Mouse (Mus musculus) brain, embryonic 18.5 days (tissue): ENCODE data around the gene Creg1.

Experiments
- DNase-seq: peaks from one replicate; pipeline ENCODE4 v3.0.0-alpha.2; 2012; ENCODE audit warnings: low read depth, low spot score

Gene Creg1

DNA sequence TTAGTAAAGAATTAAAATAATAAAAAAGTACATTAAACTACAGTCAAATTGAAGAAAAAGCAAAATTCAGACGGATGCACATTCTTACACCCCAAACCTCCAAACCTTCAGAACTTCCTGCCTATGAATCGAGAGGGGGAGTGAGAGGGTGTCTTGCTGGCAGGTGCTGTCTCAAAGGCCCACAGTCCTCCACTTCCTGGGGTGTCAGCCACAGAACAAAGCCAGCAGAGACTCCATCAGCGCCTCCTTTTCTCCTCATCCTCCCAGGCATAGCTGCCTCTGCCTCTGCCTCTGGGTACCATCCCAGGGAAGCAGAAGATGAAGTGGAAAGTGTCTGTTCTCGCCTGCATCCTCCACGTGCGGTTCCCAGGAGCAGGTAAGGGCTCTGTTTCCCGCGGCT lies 25.0 kb downstream of the Creg1 start, which contains the start of gene Cd247:
Cd247 (plus strand) TSS at position 171 of the 400 bp plus-strand sequence.
- DNase-seq = no peak

DNA sequence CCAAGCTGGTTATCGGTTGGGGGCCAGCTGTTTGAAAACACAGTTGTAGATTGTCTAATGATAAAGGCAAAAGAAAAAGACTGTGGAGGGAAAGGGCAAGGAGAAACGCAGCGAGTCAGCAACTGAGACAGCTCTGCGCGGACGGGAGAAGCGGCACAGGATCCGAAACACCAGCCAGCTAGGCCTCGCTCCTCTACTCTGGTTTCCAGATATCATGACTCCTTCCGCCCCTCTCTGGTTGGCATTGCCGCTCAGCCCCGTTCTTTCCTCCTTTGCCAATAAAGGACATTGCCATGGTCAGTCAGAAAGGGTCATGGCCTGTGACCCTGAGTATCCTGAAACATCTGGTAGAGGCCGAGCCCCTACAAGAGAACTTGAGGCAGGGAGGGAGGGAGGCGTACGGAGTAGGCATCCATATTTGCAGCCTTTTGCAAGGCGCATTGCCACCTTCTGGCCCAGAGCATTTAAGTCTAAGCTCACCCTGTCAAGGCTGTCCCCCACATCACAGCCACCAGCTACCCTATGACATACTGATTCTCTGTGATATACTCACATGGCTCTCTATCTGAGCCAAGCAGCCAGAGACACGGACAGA lies 25.6 kb downstream of the Creg1 start:
- DNase-seq = no peak

DNA sequence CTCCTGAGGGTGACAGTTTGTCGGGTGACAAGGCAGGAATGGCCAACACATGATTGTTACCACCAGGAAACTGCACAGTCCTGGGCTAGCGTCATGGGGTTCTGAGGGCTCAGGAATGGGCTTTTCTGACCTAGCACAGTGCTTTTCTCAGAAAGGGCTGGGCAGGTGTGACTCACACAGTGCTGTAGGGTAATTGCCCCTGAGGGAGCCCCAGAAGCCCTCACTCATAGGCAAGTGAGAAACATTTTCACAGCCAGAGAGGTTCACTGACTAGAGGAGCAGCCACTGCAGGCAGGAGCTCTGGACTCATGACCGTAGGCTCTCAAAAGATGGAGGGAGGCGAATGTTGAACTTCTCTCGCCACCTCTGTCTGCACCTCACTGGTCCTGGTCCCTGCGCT lies 26.4 kb downstream of the Creg1 start:
- no peak for DNase-seq

- no peak for DNase-seq
Measured at GRCm38 (mm10) chr1:165790461-165791210, 27.1 kb downstream of the Creg1 start.

DNA sequence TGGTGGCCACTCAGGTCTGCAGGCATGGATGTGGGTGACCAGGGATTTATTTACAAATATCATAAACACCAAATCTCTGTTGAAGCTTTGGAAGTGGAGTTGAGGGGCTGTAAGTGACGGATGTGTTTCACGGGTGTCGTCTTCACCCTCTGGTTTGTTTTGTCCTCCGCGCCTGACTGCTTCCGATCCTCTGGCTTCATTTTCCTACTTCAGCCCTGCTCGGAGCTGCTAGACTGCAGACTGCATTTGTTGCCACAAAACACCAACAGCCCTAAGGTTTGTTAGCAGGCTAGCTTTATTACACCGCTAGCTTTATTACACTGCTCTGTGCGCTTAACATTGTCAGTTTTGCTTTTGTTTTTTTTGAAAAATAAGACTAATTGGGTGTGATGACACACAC lies 27.9 kb downstream of the Creg1 start:
- DNase-seq = no peak

DNA sequence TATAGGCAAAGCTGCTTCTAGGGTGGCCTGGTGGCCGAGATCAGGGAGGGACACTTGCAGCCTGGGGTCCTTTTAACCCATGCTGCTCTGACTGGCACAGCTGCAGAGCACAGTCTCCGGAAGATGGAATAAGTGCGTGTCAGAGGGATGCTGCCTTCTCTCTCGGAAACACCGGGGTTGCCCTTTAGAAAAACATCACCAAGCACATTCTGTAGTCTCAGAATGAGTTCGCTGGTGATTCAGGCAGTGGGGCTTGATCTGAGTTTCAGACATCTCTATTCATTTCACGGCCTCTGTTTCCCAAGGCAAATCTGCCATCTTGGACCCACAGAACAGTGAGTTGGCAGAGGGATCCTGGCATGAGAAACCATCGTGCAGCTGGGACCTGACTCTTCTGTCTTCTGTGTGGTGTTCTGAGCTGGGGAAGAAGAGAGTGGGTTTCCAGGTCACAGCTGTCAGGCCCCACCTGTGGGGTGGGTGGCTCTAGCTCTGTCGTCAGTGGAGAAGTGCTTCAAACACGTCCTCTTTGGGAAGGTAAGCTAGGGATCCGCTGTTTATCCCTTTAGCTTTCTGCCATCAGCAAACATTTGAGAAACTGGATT lies 38.3 kb downstream of the Creg1 start:
- no peak for DNase-seq

- no peak for DNase-seq
Measured at GRCm38 (mm10) chr1:165803107-165803506, 39.6 kb downstream of the Creg1 start.

DNA sequence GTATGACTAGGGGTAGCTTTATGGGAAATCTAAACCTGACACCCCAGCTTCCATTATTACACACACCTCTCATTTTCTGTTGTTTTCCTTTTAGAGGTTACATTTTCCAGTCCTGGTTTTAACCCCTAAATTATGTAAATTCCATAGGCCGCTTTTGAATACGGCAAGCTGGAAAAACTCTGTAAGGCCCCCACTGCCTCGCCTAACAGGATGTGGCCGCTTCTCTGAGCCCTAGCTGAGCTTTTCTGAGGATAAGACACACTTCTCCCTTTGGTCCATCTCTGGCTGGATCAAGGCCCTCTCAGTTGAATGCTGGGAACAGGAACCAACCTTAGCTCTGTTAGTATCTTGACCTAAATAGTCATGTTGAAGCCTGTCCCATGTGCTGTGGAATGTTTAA lies 40.6 kb downstream of the Creg1 start:
- DNase-seq = no peak

DNA sequence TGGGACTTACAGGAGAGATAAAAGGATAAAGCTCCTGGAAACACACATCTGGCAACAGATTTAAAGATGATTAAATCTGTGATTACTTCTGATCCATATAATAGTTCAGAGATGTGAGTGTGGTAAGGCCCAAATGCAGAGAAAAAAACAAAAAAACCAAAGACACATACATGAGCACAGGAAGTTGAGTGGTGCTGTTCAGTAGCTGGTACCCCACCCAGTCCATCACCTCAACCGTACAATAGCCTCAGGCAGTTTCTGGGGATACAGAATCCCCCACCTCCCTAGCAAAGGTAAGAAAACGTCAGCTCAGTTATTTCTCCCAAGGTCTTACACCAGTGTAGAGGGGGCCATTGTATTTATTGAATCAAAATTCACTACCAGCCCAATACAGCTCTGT lies 47.1 kb downstream of the Creg1 start:
- no peak for DNase-seq

DNA sequence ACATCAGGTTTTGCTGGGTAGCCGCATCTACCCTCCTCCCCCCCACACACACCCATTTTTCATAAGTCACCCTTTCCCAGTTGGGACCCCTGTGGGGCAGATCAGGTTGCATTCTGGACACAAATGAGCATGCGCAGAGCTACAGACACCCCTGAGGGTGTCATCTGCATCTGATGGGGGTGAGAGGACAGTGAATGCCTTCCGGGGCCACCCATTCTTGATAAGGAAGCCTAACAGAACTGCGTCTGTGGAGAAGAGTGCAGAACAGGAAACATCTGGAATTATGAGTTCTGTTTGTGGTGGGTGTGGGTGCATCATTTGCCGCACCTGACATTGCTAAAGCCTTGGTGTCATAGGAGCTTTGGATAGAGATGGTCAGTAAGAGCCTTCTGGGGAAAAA lies 47.6 kb downstream of the Creg1 start:
- DNase-seq = no peak

DNA sequence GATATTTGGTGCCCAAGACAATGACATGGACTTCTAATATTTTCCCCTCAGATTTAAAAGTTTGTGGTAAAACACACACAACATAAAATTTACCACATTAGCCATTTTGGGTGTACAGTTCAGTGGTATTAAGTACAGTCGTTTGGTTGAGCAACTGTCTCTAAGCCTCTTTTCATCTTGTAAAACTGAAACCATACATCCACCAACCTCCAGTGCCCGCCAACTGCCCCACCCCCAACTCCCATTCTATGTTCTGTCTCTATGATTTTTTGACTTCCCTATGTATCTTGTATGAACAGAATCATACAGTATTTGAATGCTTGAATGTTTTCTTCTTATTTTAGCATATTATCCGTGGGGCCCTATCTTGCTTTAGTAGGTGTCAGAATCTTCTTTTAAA lies 49.2 kb downstream of the Creg1 start:
- no peak for DNase-seq

DNA sequence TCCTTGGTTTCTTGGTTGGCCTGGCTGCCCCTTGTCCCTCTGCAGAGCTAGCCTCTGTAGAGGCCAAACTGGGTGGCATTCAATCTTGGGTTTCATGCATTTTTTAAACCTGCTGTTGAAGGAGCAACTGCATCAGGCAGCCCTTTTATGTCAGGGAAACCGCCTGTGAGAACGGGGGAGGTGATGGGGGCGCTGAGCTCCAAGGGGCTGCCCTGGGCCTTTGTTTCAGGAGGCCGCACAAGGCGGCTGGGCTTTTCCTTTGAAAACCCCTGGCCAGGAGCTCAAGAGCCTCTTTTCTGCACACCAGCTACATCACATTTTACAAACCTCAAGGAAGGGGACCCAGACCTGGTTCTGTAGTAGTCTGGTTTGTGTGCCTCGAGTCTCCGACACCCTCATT lies 50.6 kb downstream of the Creg1 start:
- DNase-seq = no peak

DNA sequence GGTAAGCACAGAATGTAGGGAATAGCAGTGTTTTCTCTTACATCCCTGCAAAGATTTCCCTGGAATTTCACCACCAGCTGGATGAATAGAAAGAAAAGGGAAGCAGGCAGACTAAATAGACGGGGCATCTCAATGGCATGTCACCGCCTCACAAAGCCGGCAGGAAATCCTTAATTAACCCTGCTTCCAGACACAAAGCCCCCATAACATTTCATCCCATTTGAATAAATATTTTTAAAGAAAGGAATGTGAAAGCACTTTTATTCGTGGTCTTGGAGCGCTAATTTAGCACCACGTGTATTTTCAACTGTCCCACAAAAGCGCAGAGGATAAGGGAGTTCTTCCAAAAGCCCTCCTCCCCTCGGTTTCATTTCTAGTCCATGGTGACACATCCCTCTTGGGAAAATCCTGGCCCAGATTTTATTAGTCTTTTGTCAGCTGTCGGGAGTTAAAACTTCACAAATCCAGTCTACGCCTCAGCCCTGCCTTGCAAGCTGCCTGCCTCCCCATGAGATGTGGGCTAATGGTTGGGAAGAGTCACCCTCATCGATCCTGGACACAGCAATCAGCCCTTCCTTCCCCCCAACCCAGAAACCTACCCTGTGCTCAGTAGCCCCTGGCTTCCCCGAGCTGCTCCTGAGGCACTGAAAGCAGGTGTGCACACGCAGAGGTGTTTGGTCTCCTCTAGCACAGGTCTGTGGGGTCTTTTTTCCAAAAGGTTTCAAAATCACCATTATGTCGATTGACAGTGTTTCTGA lies 51.2 kb downstream of the Creg1 start:
- DNase-seq = no peak

DNA sequence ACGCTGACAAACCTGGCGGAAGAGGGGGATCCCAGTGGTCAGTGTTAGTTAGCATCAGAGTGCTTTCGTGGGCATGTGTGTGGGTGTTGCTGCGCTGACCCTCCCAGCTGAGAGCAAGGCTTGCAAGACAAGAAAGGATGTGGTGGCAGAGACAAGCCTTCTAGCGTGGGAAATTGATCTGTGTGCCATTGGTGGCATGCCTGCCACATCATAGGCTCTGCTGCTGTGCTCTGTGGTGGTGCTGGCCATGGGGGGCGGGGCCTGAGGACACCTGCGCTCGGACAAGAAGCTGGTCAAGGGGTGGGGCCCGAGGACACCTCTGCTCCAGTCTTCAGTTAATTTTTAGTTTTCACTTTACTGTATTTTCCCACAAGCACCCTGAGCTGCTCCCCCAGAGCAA lies 52.8 kb downstream of the Creg1 start:
- DNase-seq = no peak

GRCm38 (mm10) chr1:165817264-165817663 lies 53.7 kb downstream of the Creg1 start:
- no peak for DNase-seq

- no peak for DNase-seq
Measured at GRCm38 (mm10) chr1:165818145-165818860, 54.8 kb downstream of the Creg1 start.

DNA sequence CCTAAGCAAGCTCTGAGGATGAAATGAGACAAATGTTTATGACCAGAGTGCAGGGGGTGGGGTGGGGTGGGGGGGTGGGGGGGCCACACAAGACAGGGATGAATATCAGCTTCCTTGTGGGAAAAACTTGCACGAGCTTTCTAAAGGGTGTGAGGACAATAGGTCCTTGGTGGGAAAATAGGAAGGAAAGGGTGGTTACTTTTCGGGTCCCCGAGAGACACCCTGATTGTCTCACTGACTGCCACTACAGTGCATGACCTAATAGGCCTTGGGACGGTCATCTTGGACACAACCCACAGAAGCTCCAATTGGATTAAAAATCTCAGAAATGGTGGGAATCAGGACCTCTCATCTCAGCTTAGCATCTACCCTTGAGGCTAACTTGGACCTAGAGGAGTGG lies 55.6 kb downstream of the Creg1 start:
- DNase-seq = no peak

- DNase-seq = no peak
Measured at GRCm38 (mm10) chr1:165822031-165822430, 58.5 kb downstream of the Creg1 start.
